Mouse (Mus musculus) embryonic fibroblast, embryonic 13.5 days (primary cell): Measurements from ENCODE around the gene Ofd1. TPM values are rescaled to one million over a fixed set of nuclear protein-coding genes. Genes with fewer than 3 reads are reported as not detected.

Source experiments
- H3K27ac ChIP-seq: 2 replicates; pipeline ENCODE4 v1.5.1; 2012; ENCODE audit warnings: low read length, control low read depth, inconsistent platforms; ENCODE audit not compliant: insufficient read depth
- H3K4me1 ChIP-seq: 2 replicates; pipeline ENCODE4 v1.6.1; 2011; ENCODE audit warnings: low read length; ENCODE audit not compliant: control insufficient read depth, insufficient read depth
- H3K4me3 ChIP-seq: 2 replicates; pipeline ENCODE4 v1.5.1; 2011; ENCODE audit warnings: mild to moderate bottlenecking, control low read depth, low read length; ENCODE audit not compliant: insufficient read depth
- CTCF ChIP-seq: IDR thresholded peaks from 2 replicates; pipeline ENCODE4 v1.5.1; 2011; ENCODE audit warnings: mild to moderate bottlenecking, control low read depth, low read length, moderate library complexity, borderline replicate concordance; ENCODE audit not compliant: insufficient read depth
- POLR2A ChIP-seq: IDR thresholded peaks from 2 replicates; pipeline ENCODE4 v1.6.1; 2011; ENCODE audit warnings: low read depth, mild to moderate bottlenecking, control low read depth, low read length, moderate library complexity
- polyA plus RNA-seq: library from polyadenylated mRNA; stranded (reverse); fragments of >200 nt; gene quantifications from 2 replicates; pipeline ENCODE4 v1.2.4, GENCODE M21; 2011; ENCODE audit warnings: low read depth; ENCODE audit not compliant: missing spikeins, insufficient read length

The Ofd1 gene
- polyA plus RNA-seq = 11.0 and 15.0 TPM in 2 replicates

- peak within 1 kb of the TSS; percentile 74 for H3K4me3 ChIP-seq
- peak within 1 kb of the TSS; percentile 20; the same call in 1 of the 2 replicates for H3K27ac ChIP-seq
- H3K4me1 ChIP-seq = no peaks in the 10 kb centered on the region
- peak; percentile 73 for TF ChIP-seq POLR2A
- no peak for TF ChIP-seq CTCF
Observed at GRCm38 (mm10) chrX:166440616-166441063, at the start of gene Ofd1. Gene Ofd1 (minus strand): TSS chrX:166440704.

- TF ChIP-seq POLR2A = peak; percentile 75
- TF ChIP-seq CTCF = no peak
- peak within 1 kb of the TSS; percentile 89 for H3K27ac ChIP-seq
- no peaks in the 10 kb centered on the region; the same call in 1 of the 2 replicates for H3K4me1 ChIP-seq
- peak within 1 kb of the TSS; percentile 90 for H3K4me3 ChIP-seq
Observed at GRCm38 (mm10) chrX:166479365-166479983, 39.0 kb upstream of the Ofd1 start, which contains the start of gene Rab9. Gene Rab9 (minus strand): TSS chrX:166479867.

GRCm38 (mm10) chrX:166478631-166479364 lies 38.3 kb upstream of the Ofd1 start:
- TF ChIP-seq CTCF = no peak
- TF ChIP-seq POLR2A = no peak

GRCm38 (mm10) chrX:166477393-166477792 lies 36.9 kb upstream of the Ofd1 start:
- H3K27ac ChIP-seq = no peak overlapping the region
- no peak for TF ChIP-seq CTCF
- no peak for TF ChIP-seq POLR2A
- H3K4me1 ChIP-seq = no peaks in the 10 kb centered on the region; the same call in 1 of the 2 replicates
- peak overlapping the region; percentile 49 for H3K4me3 ChIP-seq

More at GRCm38 (mm10) chrX:166478631-166479364, 38.3 kb upstream of the Ofd1 start:
- Histone ChIP-seq H3K27ac (peak overlapping the region; percentile 89), H3K4me1 (no peaks in the 10 kb centered on the region; the same call in 1 of the 2 replicates), H3K4me3 (peak overlapping the region; percentile 90)

GRCm38 (mm10) chrX:166472612-166473011 lies 32.1 kb upstream of the Ofd1 start:
- TF ChIP-seq POLR2A = no peak
- TF ChIP-seq CTCF = no peak
- no peak overlapping the region for H3K4me3 ChIP-seq
- H3K4me1 ChIP-seq = no peaks in the 10 kb centered on the region; the same call in 1 of the 2 replicates
- H3K27ac ChIP-seq = no peak overlapping the region

GRCm38 (mm10) chrX:166468321-166468720 lies 27.8 kb upstream of the Ofd1 start:
- TF ChIP-seq POLR2A = no peak
- no peak for TF ChIP-seq CTCF

GRCm38 (mm10) chrX:166455525-166455924 lies 15.0 kb upstream of the Ofd1 start:
- Histone ChIP-seq H3K4me1 (no peaks in the 10 kb centered on the region), H3K4me3 (no peak overlapping the region), H3K27ac (no peak overlapping the region)
- TF ChIP-seq POLR2A (no peak), CTCF (no peak)

More at GRCm38 (mm10) chrX:166468321-166468720, 27.8 kb upstream of the Ofd1 start:
- Histone ChIP-seq H3K27ac (no peak overlapping the region), H3K4me3 (no peak overlapping the region), H3K4me1 (no peaks in the 10 kb centered on the region; the same call in 1 of the 2 replicates)

- no peaks in the 10 kb centered on the region for H3K4me1 ChIP-seq
- H3K27ac ChIP-seq = no peak overlapping the region
- TF ChIP-seq POLR2A (no peak), CTCF (no peak)
- H3K4me3 ChIP-seq = no peak overlapping the region
Observed at GRCm38 (mm10) chrX:166454331-166454730, 13.8 kb upstream of the Ofd1 start.

GRCm38 (mm10) chrX:166453532-166453931 lies 13.0 kb upstream of the Ofd1 start:
- TF ChIP-seq CTCF = no peak
- no peak for TF ChIP-seq POLR2A
- H3K4me3 ChIP-seq = no peak overlapping the region
- no peak overlapping the region for H3K27ac ChIP-seq
- H3K4me1 ChIP-seq = no peaks in the 10 kb centered on the region
